Mouse (Mus musculus): ENCODE data around the gene Plxna2.

Plxna2 gene

GRCm38 (mm10) chr1:194714138-194715031, 96.4 kb downstream of the Plxna2 start:
- DNase-seq: peak; percentile 29 to 40

- DNase-seq: no peak
Measured at GRCm38 (mm10) chr1:194717451-194717874, 99.4 kb downstream of the Plxna2 start.

- no peak for DNase-seq
Measured at GRCm38 (mm10) chr1:194720406-194720805, 102.4 kb downstream of the Plxna2 start.

GRCm38 (mm10) chr1:194721260-194721659, 103.2 kb downstream of the Plxna2 start:
- DNase-seq: no peak

- peak; percentile 72 to 75 for DNase-seq
Measured at GRCm38 (mm10) chr1:194722329-194722728, 104.3 kb downstream of the Plxna2 start.

GRCm38 (mm10) chr1:194734836-194735235, 116.8 kb downstream of the Plxna2 start:
- DNase-seq: no peak

GRCm38 (mm10) chr1:194739894-194740293, 121.9 kb downstream of the Plxna2 start:
- peak; percentile 32 to 43 for DNase-seq

- DNase-seq: no peak
Measured at GRCm38 (mm10) chr1:194742901-194743422, 124.9 kb downstream of the Plxna2 start.

- DNase-seq: no peak
Measured at GRCm38 (mm10) chr1:194745177-194745934, 127.3 kb downstream of the Plxna2 start.

GRCm38 (mm10) chr1:194746332-194747249, 128.6 kb downstream of the Plxna2 start:
- peak; percentile 39 to 47 for DNase-seq

GRCm38 (mm10) chr1:194747258-194747657, 129.2 kb downstream of the Plxna2 start:
- no peak for DNase-seq

GRCm38 (mm10) chr1:194753168-194753567, 135.2 kb downstream of the Plxna2 start:
- DNase-seq: peak; percentile 40 to 49

- DNase-seq: no peak
Measured at GRCm38 (mm10) chr1:194756001-194756400, 138.0 kb downstream of the Plxna2 start.

- DNase-seq: no peak
Measured at GRCm38 (mm10) chr1:194756409-194756808, 138.4 kb downstream of the Plxna2 start.

GRCm38 (mm10) chr1:194756863-194757262, 138.8 kb downstream of the Plxna2 start:
- DNase-seq: no peak

- peak in 1 of 2 experiments; percentile 20 for DNase-seq
Measured at GRCm38 (mm10) chr1:194761432-194762212, 143.6 kb downstream of the Plxna2 start.

GRCm38 (mm10) chr1:194762896-194763295, 144.9 kb downstream of the Plxna2 start:
- DNase-seq: no peak

GRCm38 (mm10) chr1:194764951-194765350, 146.9 kb downstream of the Plxna2 start:
- DNase-seq: no peak

- DNase-seq: no peak
Measured at GRCm38 (mm10) chr1:194768799-194769198, 150.8 kb downstream of the Plxna2 start.

- DNase-seq: no peak
Measured at GRCm38 (mm10) chr1:194772053-194772452, 154.0 kb downstream of the Plxna2 start.

- DNase-seq: no peak
Measured at GRCm38 (mm10) chr1:194773899-194774298, 155.9 kb downstream of the Plxna2 start.
